Mouse (Mus musculus) frontal cortex, postnatal 10 days (tissue): ENCODE results near the gene Slc35f4.
A peak's percentile ranks its signal among the peaks of the same experiment; 100 is the strongest.

Experiments used
- DNase-seq, 2 experiments: peaks; one replicate each; pipeline ENCODE4 v3.0.0; 2022; ENCODE audit warnings: low spot score in 2 of 2, mixed read lengths in 1 of 2

Gene Slc35f4

DNA sequence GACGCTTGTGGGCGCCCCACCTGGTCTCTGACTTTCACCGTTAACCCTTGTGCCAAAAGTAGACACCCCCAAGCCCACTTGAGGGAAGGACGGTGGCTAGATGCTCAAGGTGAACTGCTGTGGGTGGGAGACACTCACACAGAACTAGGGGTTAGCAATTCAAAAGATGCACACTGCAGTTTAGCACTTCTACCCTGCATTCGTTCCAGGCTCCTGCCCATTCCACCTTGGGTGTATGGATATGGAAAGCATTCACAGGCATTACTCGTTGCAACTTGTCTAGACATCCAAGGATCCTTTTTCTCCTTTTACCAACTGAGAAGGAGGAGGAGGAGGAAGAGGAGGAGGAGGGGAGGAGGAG lies at the start of gene Slc35f4:
Gene Slc35f4, minus strand, starts transcription at position 116 of the 361 bp plus-strand sequence.
- DNase-seq = no peak

GRCm38 (mm10) chr14:49568369-49568768 lies 42.5 kb upstream of the Slc35f4 start:
- no peak for DNase-seq

GRCm38 (mm10) chr14:49560706-49561105 lies 34.9 kb upstream of the Slc35f4 start:
- DNase-seq = no peak

GRCm38 (mm10) chr14:49540104-49540503 lies 14.3 kb upstream of the Slc35f4 start:
- DNase-seq = peak in 1 of 2 experiments; percentile 12

- DNase-seq = peak; percentile 15 to 41
Measured at GRCm38 (mm10) chr14:49525176-49525930, 493 bp downstream of the Slc35f4 start.

DNA sequence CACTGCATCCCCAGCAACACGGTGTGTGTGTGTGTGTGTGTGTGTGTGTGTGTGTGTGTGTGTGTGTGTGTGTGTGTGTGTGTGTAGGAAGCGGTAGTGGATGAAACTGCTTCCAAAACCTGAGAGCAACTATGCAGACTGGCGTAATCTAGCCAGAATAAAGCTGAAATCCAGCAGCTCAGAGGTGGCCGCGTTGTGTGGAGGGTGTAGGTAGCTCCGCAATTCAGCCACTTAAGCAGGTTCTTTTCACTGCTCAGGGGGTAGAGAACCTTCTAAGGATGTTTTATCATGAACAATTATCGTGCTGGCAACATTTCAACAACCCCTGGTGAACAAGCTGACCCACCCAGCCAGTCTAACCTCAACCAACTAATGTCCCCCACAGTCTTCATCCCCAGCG lies 1.2 kb downstream of the Slc35f4 start:
- peak in 1 of 2 experiments; percentile 8 for DNase-seq

DNA sequence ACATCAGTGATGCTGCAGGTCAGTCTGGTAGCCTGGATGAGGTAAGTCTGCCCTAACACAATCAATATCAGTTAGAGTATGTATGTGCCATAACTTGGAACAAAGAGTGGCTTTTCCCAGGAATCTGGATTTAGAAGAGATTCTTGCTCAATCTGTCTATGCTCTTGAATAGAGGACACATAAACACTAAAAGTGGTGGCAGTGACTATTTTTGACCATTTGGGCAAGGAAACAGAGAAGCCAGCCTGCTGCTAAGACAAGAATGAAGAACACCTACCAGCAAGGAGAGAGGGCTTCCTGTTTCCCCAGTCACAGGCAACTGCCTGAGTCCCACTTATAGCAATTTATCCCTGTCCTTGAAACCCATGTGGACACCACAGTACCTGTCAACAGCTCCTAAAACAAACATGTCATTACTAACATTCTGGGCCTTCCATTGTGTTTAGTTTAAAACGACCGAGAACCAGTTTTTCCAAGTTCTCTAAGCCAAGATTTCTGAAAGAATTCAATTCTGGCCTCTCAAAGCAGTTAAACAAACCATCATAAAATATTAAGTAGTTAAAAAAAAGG lies 10.7 kb downstream of the Slc35f4 start:
- DNase-seq = no peak

DNA sequence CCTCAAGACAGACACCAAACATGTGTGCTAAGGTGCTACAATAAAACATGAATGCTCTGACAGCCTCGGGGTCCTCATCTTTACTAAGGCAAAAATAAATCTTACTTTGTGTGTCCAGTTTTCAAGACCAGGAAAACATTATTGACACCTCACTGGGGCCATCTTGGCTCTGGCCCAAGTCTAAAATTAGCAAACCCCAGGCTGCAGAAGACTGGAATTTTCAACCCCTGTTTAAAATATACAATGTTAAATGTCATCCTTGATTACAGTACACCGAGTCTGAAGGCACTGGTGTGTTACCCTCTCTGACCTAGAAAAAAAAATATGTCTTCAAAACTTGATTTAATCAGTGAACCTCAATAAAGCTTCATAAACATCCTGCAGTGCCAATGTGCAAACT lies 11.7 kb downstream of the Slc35f4 start:
- DNase-seq = no peak

- no peak for DNase-seq
Measured at GRCm38 (mm10) chr14:49495192-49495591, 30.7 kb downstream of the Slc35f4 start.

GRCm38 (mm10) chr14:49493793-49494192 lies 32.1 kb downstream of the Slc35f4 start:
- DNase-seq = no peak

- DNase-seq = no peak
Measured at GRCm38 (mm10) chr14:49492506-49492905, 33.3 kb downstream of the Slc35f4 start.

GRCm38 (mm10) chr14:49476602-49477001 lies 49.2 kb downstream of the Slc35f4 start:
- DNase-seq = no peak

DNA sequence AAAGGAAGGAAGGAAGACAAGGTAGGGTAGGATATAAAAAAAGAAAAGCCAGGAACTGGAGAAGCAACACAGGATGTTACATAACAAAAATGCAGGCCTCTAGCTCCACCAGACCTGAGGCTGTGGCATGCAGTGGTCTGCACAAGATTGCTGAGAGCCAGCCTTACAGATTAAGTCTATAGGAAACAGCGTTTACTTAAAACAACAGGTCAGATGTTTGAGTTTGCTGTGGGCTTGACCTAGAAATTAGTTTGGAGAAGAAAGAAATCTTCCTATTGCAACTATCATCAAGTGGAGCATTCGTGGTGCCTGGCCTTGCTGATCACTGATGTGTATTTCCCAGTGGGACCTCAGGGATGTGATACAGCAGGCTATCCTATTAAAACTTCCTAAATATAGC lies 64.1 kb downstream of the Slc35f4 start:
- no peak for DNase-seq

- no peak for DNase-seq
Measured at GRCm38 (mm10) chr14:49460799-49461198, 65.0 kb downstream of the Slc35f4 start.

DNA sequence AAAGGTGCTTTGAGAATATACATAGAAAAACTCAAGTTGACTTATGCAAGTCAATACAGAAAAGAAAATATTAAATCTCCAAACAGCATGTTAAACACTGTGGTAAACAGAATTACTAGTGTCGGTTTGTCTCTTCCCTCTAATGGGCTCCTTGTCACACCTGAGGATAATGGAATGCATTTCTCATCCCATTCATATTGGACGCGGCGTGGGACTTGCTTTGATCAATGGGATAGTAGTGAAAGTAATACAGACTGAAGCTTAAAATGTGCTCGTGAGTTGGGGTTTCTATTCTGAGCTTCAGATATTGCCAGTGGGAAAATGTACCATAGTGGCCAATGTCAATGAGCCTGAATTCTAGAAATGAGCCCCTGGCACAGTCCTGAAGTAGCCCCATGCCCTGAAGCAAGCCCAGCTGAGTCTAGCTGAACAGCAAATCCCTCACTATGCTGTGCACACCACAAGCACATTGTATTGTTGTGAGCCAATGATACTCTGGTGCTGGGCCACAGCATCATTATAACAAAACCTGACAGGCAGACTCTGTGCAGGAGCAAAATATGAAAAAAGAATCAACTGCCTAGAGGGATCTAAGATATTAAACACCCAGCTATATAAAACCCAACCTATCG lies 71.4 kb downstream of the Slc35f4 start:
- DNase-seq = no peak

- no peak for DNase-seq
Measured at GRCm38 (mm10) chr14:49453782-49454181, 72.1 kb downstream of the Slc35f4 start.

DNA sequence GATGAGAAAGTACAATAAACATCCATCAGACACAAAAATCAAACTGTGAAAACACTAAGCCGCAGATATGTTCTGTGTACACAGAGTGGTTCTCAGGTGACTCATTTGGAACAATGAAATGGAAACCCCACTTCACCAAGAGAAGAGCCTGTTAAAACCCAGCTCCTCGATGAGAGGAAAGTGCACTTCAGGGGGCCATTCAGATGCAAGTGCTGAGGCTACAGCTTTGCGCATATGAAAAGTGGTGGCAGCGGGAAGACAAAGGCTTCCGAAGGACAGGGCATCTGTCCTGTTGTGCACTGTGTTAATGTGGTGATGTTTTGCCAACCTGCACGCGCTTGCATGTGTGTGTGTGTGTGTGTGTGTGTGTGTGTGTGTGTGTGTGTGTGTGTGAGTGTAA lies 78.2 kb downstream of the Slc35f4 start:
- DNase-seq = no peak

- DNase-seq = no peak
Measured at GRCm38 (mm10) chr14:49446461-49446860, 79.4 kb downstream of the Slc35f4 start.

GRCm38 (mm10) chr14:49436811-49437210 lies 89.0 kb downstream of the Slc35f4 start:
- DNase-seq = no peak

- DNase-seq = no peak
Measured at GRCm38 (mm10) chr14:49431821-49432220, 94.0 kb downstream of the Slc35f4 start.

- DNase-seq = no peak
Measured at GRCm38 (mm10) chr14:49392482-49392881, 133.4 kb downstream of the Slc35f4 start.

- no peak for DNase-seq
Measured at GRCm38 (mm10) chr14:49362161-49362560, 163.7 kb downstream of the Slc35f4 start.

GRCm38 (mm10) chr14:49355561-49355960 lies 170.3 kb downstream of the Slc35f4 start:
- DNase-seq = no peak
